Mouse (Mus musculus) neural tube, embryonic 14.5 days (tissue): Measurements from ENCODE around the gene Il12rb2. TPM values are rescaled to one million over a fixed set of nuclear protein-coding genes. Genes with fewer than 3 reads are reported as not detected.
A peak's percentile ranks its signal among the peaks of the same experiment; 100 is the strongest.

Experiments
- ATAC-seq: fragments of 200-750 bp; cut with Nextera tagmentation; 2 replicates; pipeline ENCODE4 v1.8.0; 2017; ENCODE audit warnings: low read depth, mild to moderate bottlenecking, moderate TSS enrichment, moderate library complexity
- H3K27ac ChIP-seq: fragments of 300-500 bp; sonication (generic); 2 replicates; pipeline ENCODE4 v1.5.1; 2014; ENCODE audit warnings: low read depth, mild to moderate bottlenecking, control low read depth, low read length, moderate library complexity, mixed read lengths
- H3K27me3 ChIP-seq: fragments of 300-500 bp; sonication (generic); 2 replicates; pipeline ENCODE4 v1.6.1; 2014; ENCODE audit warnings: low read length; ENCODE audit not compliant: control insufficient read depth, insufficient read depth
- H3K36me3 ChIP-seq: fragments of 300-500 bp; sonication (generic); 2 replicates; pipeline ENCODE4 v1.6.1; 2014; ENCODE audit warnings: low read length, mixed read lengths; ENCODE audit not compliant: control insufficient read depth, insufficient read depth
- H3K4me1 ChIP-seq: fragments of 300-500 bp; sonication (generic); 2 replicates; pipeline ENCODE4 v1.6.1; 2014; ENCODE audit warnings: low read length; ENCODE audit not compliant: control insufficient read depth, insufficient read depth
- H3K4me2 ChIP-seq: fragments of 300-500 bp; sonication (generic); 2 replicates; pipeline ENCODE4 v1.6.1; 2014; ENCODE audit warnings: mild to moderate bottlenecking, low read depth, low read length, control low read depth
- H3K4me3 ChIP-seq: fragments of 300-500 bp; sonication (generic); 2 replicates; pipeline ENCODE4 v1.5.1; 2014; ENCODE audit warnings: low read depth, low read length, control low read depth, mixed read lengths
- H3K9ac ChIP-seq: fragments of 300-500 bp; sonication (generic); replicated peaks from 2 replicates; pipeline ENCODE4 v1.6.1; 2014; ENCODE audit warnings: low read depth, mild to moderate bottlenecking, control low read depth, low read length, mixed read lengths
- H3K9me3 ChIP-seq: fragments of 300-500 bp; sonication (generic); 2 replicates; pipeline ENCODE4 v1.6.1; 2016; ENCODE audit warnings: low read length; ENCODE audit not compliant: control insufficient read depth
- WGBS: fragments of 180-500 bp; shearing (Covaris S2); extraction: QIAGEN DNeasy Blood & Tissue Kit; methylation state at CpG from one replicate; pipeline ENCODE4 v1.1.7; 2014; 5-methylcytosine and 5-hydroxymethylcytosine counted together
- polyA plus RNA-seq: library from polyadenylated mRNA; unstranded; fragments of >200 nt; fragmentation: Nextera tagmentation; extraction: Ambion mirVana; gene quantifications from 2 replicates; pipeline ENCODE4 v1.2.1, GENCODE M21; 2014

The Il12rb2 gene
- 0.09 and 0.11 TPM in 2 replicates for polyA plus RNA-seq

GRCm38 (mm10) chr6:67375982-67376391 is at the start of gene Il12rb2:
Il12rb2 (minus strand) TSS chr6:67376188.
- WGBS: 3% methylated on average over 26 of the region's 26 CpGs
- Histone ChIP-seq H3K4me2 (peak within 1 kb of the TSS; percentile 45), H3K9me3 (no peaks in the 10 kb centered on the region), H3K36me3 (no peaks in the 10 kb centered on the region), H3K4me1 (0 out of 2 replicates have a peak, but pooled peaks cover 3% of the 10 kb centered on the region), H3K4me3 (peak within 1 kb of the TSS; percentile 10; the same call in 1 of the 2 replicates), H3K27me3 (peaks cover 3% of the 10 kb centered on the region; the same call in 1 of the 2 replicates), H3K27ac (no peak within 1 kb of the TSS), H3K9ac (no peak within 1 kb of the TSS)
- no peak for ATAC-seq

- Histone ChIP-seq H3K9ac (no peak overlapping the region), H3K9me3 (no peaks in the 10 kb centered on the region), H3K27ac (no peak overlapping the region), H3K4me2 (no peak overlapping the region), H3K4me3 (no peak overlapping the region), H3K27me3 (no peaks in the 10 kb centered on the region), H3K36me3 (no peaks in the 10 kb centered on the region), H3K4me1 (no peaks in the 10 kb centered on the region)
- no peak for ATAC-seq
- WGBS: 67% methylated on average over 5 of the region's 5 CpGs
Observed at GRCm38 (mm10) chr6:67421761-67422160, 45.8 kb upstream of the Il12rb2 start.

- H3K36me3 ChIP-seq: no peaks in the 10 kb centered on the region
- no peak for ATAC-seq
- H3K4me1 ChIP-seq: no peaks in the 10 kb centered on the region
- no peak overlapping the region for H3K9ac ChIP-seq
- no peak overlapping the region for H3K4me2 ChIP-seq
- no peaks in the 10 kb centered on the region for H3K27me3 ChIP-seq
- WGBS: 83% methylated on average over 3 of the region's 3 CpGs
- no peak overlapping the region for H3K27ac ChIP-seq
- H3K4me3 ChIP-seq: no peak overlapping the region
- no peaks in the 10 kb centered on the region for H3K9me3 ChIP-seq
Observed at GRCm38 (mm10) chr6:67416557-67416956, 40.6 kb upstream of the Il12rb2 start.

GRCm38 (mm10) chr6:67415276-67415675 is 39.3 kb upstream of the Il12rb2 start:
- no peaks in the 10 kb centered on the region for H3K4me1 ChIP-seq
- 93% methylated on average over 5 of the region's 5 CpGs for WGBS
- H3K4me2 ChIP-seq: no peak overlapping the region
- no peak overlapping the region for H3K9ac ChIP-seq
- no peaks in the 10 kb centered on the region for H3K9me3 ChIP-seq
- no peak overlapping the region for H3K27ac ChIP-seq
- no peaks in the 10 kb centered on the region for H3K27me3 ChIP-seq
- H3K4me3 ChIP-seq: no peak overlapping the region
- no peak for ATAC-seq
- no peaks in the 10 kb centered on the region for H3K36me3 ChIP-seq

- no peak overlapping the region for H3K4me2 ChIP-seq
- no peak overlapping the region for H3K9ac ChIP-seq
- H3K9me3 ChIP-seq: no peaks in the 10 kb centered on the region
- 79% methylated on average over 2 of the region's 2 CpGs for WGBS
- H3K36me3 ChIP-seq: no peaks in the 10 kb centered on the region
- no peak overlapping the region for H3K27ac ChIP-seq
- ATAC-seq: no peak
- H3K4me1 ChIP-seq: no peaks in the 10 kb centered on the region
- no peak overlapping the region for H3K4me3 ChIP-seq
- no peaks in the 10 kb centered on the region for H3K27me3 ChIP-seq
Observed at GRCm38 (mm10) chr6:67413378-67413777, 37.4 kb upstream of the Il12rb2 start.

- H3K9me3 ChIP-seq: no peaks in the 10 kb centered on the region
- H3K27ac ChIP-seq: no peak overlapping the region
- H3K27me3 ChIP-seq: no peaks in the 10 kb centered on the region
- H3K36me3 ChIP-seq: no peaks in the 10 kb centered on the region
- H3K9ac ChIP-seq: no peak overlapping the region
- H3K4me1 ChIP-seq: no peaks in the 10 kb centered on the region
- ATAC-seq: no peak
- H3K4me3 ChIP-seq: no peak overlapping the region
- no peak overlapping the region for H3K4me2 ChIP-seq
- WGBS: 20% methylated on average over 3 of the region's 3 CpGs
Observed at GRCm38 (mm10) chr6:67405281-67405682, 29.3 kb upstream of the Il12rb2 start.

GRCm38 (mm10) chr6:67399551-67399950 is 23.6 kb upstream of the Il12rb2 start:
- WGBS: 76% methylated on average over 5 of the region's 5 CpGs
- no peak overlapping the region for H3K27ac ChIP-seq
- no peaks in the 10 kb centered on the region for H3K4me1 ChIP-seq
- no peaks in the 10 kb centered on the region for H3K27me3 ChIP-seq
- ATAC-seq: no peak
- no peak overlapping the region for H3K4me2 ChIP-seq
- no peak overlapping the region for H3K9ac ChIP-seq
- H3K4me3 ChIP-seq: no peak overlapping the region
- no peaks in the 10 kb centered on the region for H3K9me3 ChIP-seq
- no peaks in the 10 kb centered on the region for H3K36me3 ChIP-seq

- Histone ChIP-seq H3K4me2 (no peak overlapping the region), H3K27ac (no peak overlapping the region), H3K36me3 (no peaks in the 10 kb centered on the region), H3K4me3 (no peak overlapping the region), H3K27me3 (no peaks in the 10 kb centered on the region), H3K9ac (no peak overlapping the region), H3K4me1 (no peaks in the 10 kb centered on the region), H3K9me3 (no peaks in the 10 kb centered on the region)
- no peak for ATAC-seq
- 89% methylated on average over 4 of the region's 4 CpGs for WGBS
Observed at GRCm38 (mm10) chr6:67365785-67366184, 10.2 kb downstream of the Il12rb2 start.

- Histone ChIP-seq H3K9me3 (no peaks in the 10 kb centered on the region), H3K9ac (no peak overlapping the region), H3K4me2 (no peak overlapping the region), H3K4me3 (no peak overlapping the region), H3K27me3 (no peaks in the 10 kb centered on the region), H3K27ac (no peak overlapping the region), H3K36me3 (no peaks in the 10 kb centered on the region), H3K4me1 (no peaks in the 10 kb centered on the region)
- ATAC-seq: no peak
- WGBS: 74% methylated on average over 6 of the region's 6 CpGs
Observed at GRCm38 (mm10) chr6:67348065-67348464, 27.9 kb downstream of the Il12rb2 start.
